Mouse (Mus musculus): ENCODE results near the gene Sh3d19. TPM values are rescaled to one million over a fixed set of nuclear protein-coding genes. Genes with fewer than 3 reads are reported as not detected.

Sh3d19 gene
- polyA plus RNA-seq, 1 experiment: 10.6 TPM

- Histone ChIP-seq H3K27ac (ENCODE audit: control insufficient read depth, insufficient read depth, low read depth, low read length) (no peak overlapping the region), H3K27me3 (ENCODE audit: control insufficient read depth, insufficient read depth, low read length) (no peaks in the 10 kb centered on the region), H3K4me1 (ENCODE audit: control insufficient read depth, insufficient read depth, low read length) (no peaks in the 10 kb centered on the region), H3K36me3 (ENCODE audit: control insufficient read depth, insufficient read depth, low read length) (no peaks in the 10 kb centered on the region), H3K4me3 (ENCODE audit: control insufficient read depth, low read depth, low read length) (no peak overlapping the region)
- TF ChIP-seq POLR2A (IDR thresholded peaks at IDR 0.05; ENCODE audit: control insufficient read depth, low read depth, low read length): no peak
- no peak for TF ChIP-seq CTCF (IDR thresholded peaks at IDR 0.05; ENCODE audit: control insufficient read depth, insufficient read depth, insufficient replicate concordance, low read depth, low read length)
Observed at GRCm38 (mm10) chr3:86168841-86169425, 198.0 kb downstream of the Sh3d19 start.

DNA sequence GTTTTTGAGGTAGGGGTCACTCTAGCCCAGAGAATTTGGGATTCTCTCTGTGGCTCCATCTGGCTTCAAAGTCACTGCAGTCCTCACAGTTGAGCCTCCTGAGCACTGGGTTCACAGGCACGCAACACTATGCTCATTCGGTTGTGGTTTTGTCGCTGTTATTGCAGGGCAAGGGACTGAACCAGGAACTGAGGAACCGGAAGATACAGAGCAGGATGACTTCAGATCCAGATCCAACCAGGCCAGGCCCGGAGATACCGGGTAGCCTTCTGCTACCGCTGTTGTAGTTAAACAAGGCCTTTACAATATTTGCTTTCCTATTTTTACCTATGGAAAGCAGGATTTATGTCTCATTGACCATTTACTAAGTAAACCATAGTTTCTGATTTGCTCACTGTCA, 208.8 kb downstream of the Sh3d19 start:
- H3K36me3 ChIP-seq (ENCODE audit: control insufficient read depth, insufficient read depth, low read length): no peaks in the 10 kb centered on the region
- H3K4me3 ChIP-seq (ENCODE audit: control insufficient read depth, low read depth, low read length): no peak overlapping the region
- H3K4me1 ChIP-seq (ENCODE audit: control insufficient read depth, insufficient read depth, low read length): no peaks in the 10 kb centered on the region; the same call in 1 of the 2 replicates
- no peak overlapping the region for H3K27ac ChIP-seq (ENCODE audit: control insufficient read depth, insufficient read depth, low read depth, low read length)
- TF ChIP-seq POLR2A (IDR thresholded peaks at IDR 0.05; ENCODE audit: control insufficient read depth, low read depth, low read length) (no peak), CTCF (IDR thresholded peaks at IDR 0.05; ENCODE audit: control insufficient read depth, insufficient read depth, insufficient replicate concordance, low read depth, low read length) (no peak)
- H3K27me3 ChIP-seq (ENCODE audit: control insufficient read depth, insufficient read depth, low read length): no peaks in the 10 kb centered on the region

Other genes with a start within 250 kb of the Sh3d19 start
- gene Fam160a1, start 153.8 kb upstream of the Sh3d19 start, polyA plus RNA-seq (2012; rRNA removed): 0.90 and 1.1 TPM in 2 replicates
- 0.25 and 0.43 TPM in 2 replicates for gene Glt28d2, start 83.6 kb upstream of the Sh3d19 start, polyA plus RNA-seq (2012; rRNA removed)
- 0.95 TPM in 1 of 2 replicates, not detected in the other for gene Gm37240, start 83.6 kb upstream of the Sh3d19 start, polyA plus RNA-seq (2012; rRNA removed)
- gene Prss48, start 31.4 kb downstream of the Sh3d19 start, polyA plus RNA-seq (2012; rRNA removed): 15.5 and 18.7 TPM in 2 replicates
- gene Rps3a1, start 171.6 kb downstream of the Sh3d19 start, polyA plus RNA-seq (2012; rRNA removed): 89.9 and 90.6 TPM in 2 replicates

Measured in testis, adult 2 months (tissue).